Mouse (Mus musculus) olfactory bulb, adult 2 months (tissue): Measurements from ENCODE around the gene C1ql2.

Source experiments
- CTCF ChIP-seq: fragments of 200-500 bp; IDR thresholded peaks from 2 replicates; pipeline ENCODE4 v1.5.1; 2012; ENCODE audit warnings: low read depth, mild to moderate bottlenecking, low read length, moderate library complexity; ENCODE audit not compliant: insufficient read depth
- POLR2A ChIP-seq: fragments of 200-500 bp; IDR thresholded peaks from 2 replicates; pipeline ENCODE4 v1.6.1; 2012; ENCODE audit warnings: mild to moderate bottlenecking, low read depth, low read length, moderate library complexity; ENCODE audit not compliant: insufficient read depth

DNA sequence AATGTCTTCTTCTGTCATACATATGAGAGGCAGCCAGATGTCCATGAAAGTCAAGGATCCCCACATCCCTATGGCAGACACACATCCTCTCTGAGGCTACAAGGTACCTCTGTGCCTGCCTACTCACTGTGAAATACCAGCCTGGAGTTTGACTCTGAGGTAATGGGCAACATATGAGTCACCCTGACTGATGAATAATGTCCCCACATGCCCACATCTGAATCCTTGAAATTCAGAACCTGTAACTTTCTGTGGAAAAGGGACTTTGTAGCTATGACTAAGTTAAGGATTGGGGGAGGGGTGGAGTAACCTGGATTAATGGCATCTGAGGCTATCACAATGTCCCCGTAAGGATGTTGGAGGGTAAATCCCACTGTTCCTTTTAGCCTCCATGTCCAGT, 23.3 kb downstream of the C1ql2 start:
- no peak for TF ChIP-seq CTCF
- TF ChIP-seq POLR2A = no peak
